Mouse (Mus musculus): ENCODE measurements around the gene Zbtb18. TPM values are rescaled to one million over a fixed set of nuclear protein-coding genes. Genes with fewer than 3 reads are reported as not detected.

Gene Zbtb18
- 10.5 and 15.4 TPM in 2 replicates for polyA plus RNA-seq (2015; fragmentation: Nextera tagmentation; extraction: Ambion mirVana)

DNA sequence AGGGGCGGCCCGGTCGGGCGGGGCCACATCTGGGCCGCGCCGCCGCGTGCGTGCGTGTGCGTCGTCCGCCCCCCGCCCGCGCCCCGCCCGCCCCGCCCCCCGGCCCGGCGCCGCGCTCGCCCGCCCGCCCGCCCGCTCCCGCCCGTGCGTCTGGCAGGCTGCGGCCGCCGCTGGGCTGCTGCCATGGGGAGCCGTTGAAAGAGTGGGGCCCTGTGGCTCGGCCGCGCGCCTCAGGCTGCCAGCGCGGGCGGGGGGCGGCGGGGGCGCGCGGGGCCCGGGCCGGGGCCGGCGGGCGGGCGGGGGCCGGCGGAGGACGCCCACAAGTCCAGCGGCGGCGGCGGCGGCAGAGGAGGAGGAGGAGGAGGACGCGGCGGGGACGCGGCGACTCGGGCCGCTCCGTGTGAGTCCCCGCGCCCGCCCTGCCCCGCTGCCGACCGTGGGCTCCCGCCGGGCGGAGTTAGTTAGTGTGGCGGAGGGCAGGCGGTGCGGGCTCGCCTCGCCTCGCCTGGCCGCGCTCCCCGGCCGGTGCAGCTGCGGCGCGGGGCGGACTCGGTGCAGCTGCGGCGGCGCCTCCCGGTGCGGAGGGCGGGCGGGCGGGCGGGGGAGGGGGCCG, at the start of gene Zbtb18:
Gene Zbtb18, plus strand, starts transcription at position 156 of the 613 bp plus-strand sequence.
- Histone ChIP-seq H3K27me3 (replicated peaks; ENCODE audit: control insufficient read depth, insufficient read depth, low read length) (no peaks in the 10 kb centered on the region), H3K9me3 (ENCODE audit: control insufficient read depth, low read length) (no peaks in the 10 kb centered on the region), H3K4me1 (ENCODE audit: control insufficient read depth, insufficient read depth, low read depth, low read length) (peaks cover 22% of the 10 kb centered on the region), H3K9ac (ENCODE audit: low read depth, low read length) (peak within 1 kb of the TSS; percentile 90), H3K4me3 (ENCODE audit: low read length) (peak within 1 kb of the TSS; percentile 92), H3K27ac (ENCODE audit: low read depth, low read length) (peak within 1 kb of the TSS; percentile 97), H3K4me2 (ENCODE audit: low read length) (peak within 1 kb of the TSS; percentile 92), H3K36me3 (ENCODE audit: control insufficient read depth, insufficient read depth, low read length) (no peaks in the 10 kb centered on the region)
- WGBS: 1% methylated on average over 16 of the region's 106 CpGs
- ATAC-seq: peak; percentile 6; the same call in 1 of the 2 replicates

- no peak overlapping the region for H3K4me2 ChIP-seq (ENCODE audit: low read length)
- no peaks in the 10 kb centered on the region for H3K9me3 ChIP-seq (ENCODE audit: control insufficient read depth, low read length)
- no peaks in the 10 kb centered on the region for H3K27me3 ChIP-seq (replicated peaks; ENCODE audit: control insufficient read depth, insufficient read depth, low read length)
- WGBS: 84% methylated on average over 1 of the region's 1 CpGs
- no peak overlapping the region for H3K27ac ChIP-seq (ENCODE audit: low read depth, low read length)
- no peak for ATAC-seq
- H3K9ac ChIP-seq (ENCODE audit: low read depth, low read length): no peak overlapping the region
- no peaks in the 10 kb centered on the region for H3K36me3 ChIP-seq (ENCODE audit: control insufficient read depth, insufficient read depth, low read length)
- no peak overlapping the region for H3K4me3 ChIP-seq (ENCODE audit: low read length)
- no peaks in the 10 kb centered on the region for H3K4me1 ChIP-seq (ENCODE audit: control insufficient read depth, insufficient read depth, low read depth, low read length)
These were observed 44.7 kb upstream of the Zbtb18 start for GRCm38 (mm10) chr1:177397455-177397854.

DNA sequence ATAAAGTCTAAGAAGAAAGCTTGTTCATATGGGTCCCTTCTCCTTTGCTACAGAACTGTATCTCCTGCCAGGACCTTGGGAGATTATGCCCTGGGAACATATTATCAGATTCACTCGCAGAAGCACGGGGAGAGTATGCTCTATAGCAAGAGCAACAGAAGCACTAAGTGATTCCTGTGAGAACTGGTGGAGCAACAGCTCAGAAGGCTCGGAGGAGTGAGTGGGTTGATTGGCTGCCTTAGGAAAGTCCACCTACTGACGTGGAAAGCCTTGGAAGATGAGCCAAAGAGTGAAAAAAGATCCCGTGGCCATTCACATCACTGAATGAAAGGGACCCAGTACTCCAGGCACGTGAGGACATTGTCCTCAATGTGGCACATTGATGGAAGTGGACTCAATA, 37.0 kb upstream of the Zbtb18 start:
- Histone ChIP-seq H3K27me3 (replicated peaks; ENCODE audit: control insufficient read depth, insufficient read depth, low read length) (no peaks in the 10 kb centered on the region), H3K27ac (ENCODE audit: low read depth, low read length) (no peak overlapping the region), H3K4me1 (ENCODE audit: control insufficient read depth, insufficient read depth, low read depth, low read length) (no peaks in the 10 kb centered on the region), H3K36me3 (ENCODE audit: control insufficient read depth, insufficient read depth, low read length) (no peaks in the 10 kb centered on the region), H3K4me2 (ENCODE audit: low read length) (no peak overlapping the region), H3K9me3 (ENCODE audit: control insufficient read depth, low read length) (no peaks in the 10 kb centered on the region), H3K4me3 (ENCODE audit: low read length) (no peak overlapping the region), H3K9ac (ENCODE audit: low read depth, low read length) (no peak overlapping the region)
- 80% methylated on average over 6 of the region's 6 CpGs for WGBS
- no peak for ATAC-seq

DNA sequence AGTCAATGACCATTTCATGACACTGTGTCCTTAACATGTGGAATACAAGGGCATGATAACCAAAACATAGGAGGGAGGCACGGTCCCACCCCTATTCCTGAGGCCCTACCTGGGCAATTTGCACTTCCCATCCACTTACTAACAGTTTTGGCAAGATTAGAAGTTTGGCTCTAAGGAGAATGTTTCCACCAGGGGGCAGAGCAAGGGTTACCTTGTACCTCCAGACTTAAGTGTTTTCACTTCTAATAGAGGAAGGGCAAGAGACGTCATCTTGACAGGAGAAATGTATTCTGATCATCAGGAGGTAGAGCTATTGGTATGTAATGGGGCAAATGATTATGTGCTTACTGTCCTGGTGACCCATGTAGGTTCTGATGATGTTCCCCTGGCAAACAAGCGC, 33.5 kb upstream of the Zbtb18 start:
- WGBS: 80% methylated on average over 3 of the region's 3 CpGs
- Histone ChIP-seq H3K36me3 (ENCODE audit: control insufficient read depth, insufficient read depth, low read length) (no peaks in the 10 kb centered on the region), H3K27ac (ENCODE audit: low read depth, low read length) (no peak overlapping the region), H3K4me2 (ENCODE audit: low read length) (no peak overlapping the region), H3K9me3 (ENCODE audit: control insufficient read depth, low read length) (no peaks in the 10 kb centered on the region), H3K4me1 (ENCODE audit: control insufficient read depth, insufficient read depth, low read depth, low read length) (peaks cover 10% of the 10 kb centered on the region), H3K4me3 (ENCODE audit: low read length) (no peak overlapping the region), H3K27me3 (replicated peaks; ENCODE audit: control insufficient read depth, insufficient read depth, low read length) (no peaks in the 10 kb centered on the region), H3K9ac (ENCODE audit: low read depth, low read length) (no peak overlapping the region)
- no peak for ATAC-seq

- Histone ChIP-seq H3K4me2 (ENCODE audit: low read length) (peak overlapping the region; percentile 46), H3K9me3 (ENCODE audit: control insufficient read depth, low read length) (no peaks in the 10 kb centered on the region), H3K4me1 (ENCODE audit: control insufficient read depth, insufficient read depth, low read depth, low read length) (peaks cover 10% of the 10 kb centered on the region), H3K4me3 (ENCODE audit: low read length) (no peak overlapping the region), H3K27me3 (replicated peaks; ENCODE audit: control insufficient read depth, insufficient read depth, low read length) (no peaks in the 10 kb centered on the region), H3K27ac (ENCODE audit: low read depth, low read length) (no peak overlapping the region), H3K9ac (ENCODE audit: low read depth, low read length) (no peak overlapping the region), H3K36me3 (ENCODE audit: control insufficient read depth, insufficient read depth, low read length) (no peaks in the 10 kb centered on the region)
- no peak for ATAC-seq
- WGBS: 59% methylated on average over 7 of the region's 7 CpGs
These were observed 31.3 kb upstream of the Zbtb18 start for GRCm38 (mm10) chr1:177410769-177411348.

DNA sequence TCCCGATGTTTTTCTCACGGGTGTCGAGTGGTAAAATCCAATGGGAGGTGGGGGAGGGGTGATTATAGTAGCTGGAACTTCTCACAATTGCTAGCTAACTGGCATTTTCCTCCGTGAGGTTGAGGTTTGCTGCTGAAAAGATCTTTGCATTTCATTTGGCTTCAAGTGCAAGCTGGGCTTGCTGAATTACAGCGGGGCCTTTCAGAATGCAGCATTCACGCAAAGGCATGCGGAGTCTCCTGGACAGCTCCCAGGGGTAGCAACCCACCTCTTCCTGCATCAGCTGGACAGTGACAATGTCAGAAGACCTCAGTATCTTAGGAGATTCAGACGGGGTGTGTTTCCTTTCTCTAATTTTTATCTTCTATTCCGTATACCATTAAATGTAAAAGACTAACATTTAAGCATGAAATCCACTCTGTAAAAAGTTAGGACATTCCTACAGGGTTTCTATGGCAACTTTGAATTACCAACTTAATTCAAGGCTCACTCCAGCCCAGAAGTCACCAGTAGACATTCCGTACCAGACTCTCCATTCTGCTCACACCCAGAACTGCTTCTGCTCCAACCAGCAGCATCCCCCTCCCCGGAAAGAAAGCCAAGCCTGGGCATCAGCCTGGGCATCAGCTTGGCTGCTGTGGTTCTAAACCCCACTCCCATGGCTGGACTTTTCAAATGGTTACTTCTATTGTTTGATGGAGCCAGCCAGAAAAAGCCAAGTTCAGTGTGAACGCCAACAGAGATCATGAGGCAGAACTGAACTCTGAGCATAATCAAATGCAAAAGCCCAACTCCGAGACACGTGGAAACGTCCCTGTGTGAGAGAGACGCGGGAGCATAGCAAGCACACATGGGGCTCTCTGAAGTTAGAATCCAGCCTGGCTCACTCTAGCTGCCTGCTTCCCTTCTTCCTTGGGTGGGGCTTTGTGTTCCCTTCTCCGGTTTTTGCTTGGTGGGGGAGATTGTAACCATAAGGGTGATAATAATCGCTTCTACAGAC, 30.5 kb upstream of the Zbtb18 start:
- Histone ChIP-seq H3K27ac (ENCODE audit: low read depth, low read length) (peak overlapping the region; percentile 31; the same call in 1 of the 2 replicates), H3K36me3 (ENCODE audit: control insufficient read depth, insufficient read depth, low read length) (no peaks in the 10 kb centered on the region), H3K9ac (ENCODE audit: low read depth, low read length) (no peak overlapping the region), H3K27me3 (replicated peaks; ENCODE audit: control insufficient read depth, insufficient read depth, low read length) (no peaks in the 10 kb centered on the region), H3K4me1 (ENCODE audit: control insufficient read depth, insufficient read depth, low read depth, low read length) (peaks cover 10% of the 10 kb centered on the region), H3K4me3 (ENCODE audit: low read length) (no peak overlapping the region), H3K9me3 (ENCODE audit: control insufficient read depth, low read length) (no peaks in the 10 kb centered on the region), H3K4me2 (ENCODE audit: low read length) (peak overlapping the region; percentile 46)
- 14% methylated on average over 19 of the region's 19 CpGs for WGBS
- peak; percentile 95 for ATAC-seq

DNA sequence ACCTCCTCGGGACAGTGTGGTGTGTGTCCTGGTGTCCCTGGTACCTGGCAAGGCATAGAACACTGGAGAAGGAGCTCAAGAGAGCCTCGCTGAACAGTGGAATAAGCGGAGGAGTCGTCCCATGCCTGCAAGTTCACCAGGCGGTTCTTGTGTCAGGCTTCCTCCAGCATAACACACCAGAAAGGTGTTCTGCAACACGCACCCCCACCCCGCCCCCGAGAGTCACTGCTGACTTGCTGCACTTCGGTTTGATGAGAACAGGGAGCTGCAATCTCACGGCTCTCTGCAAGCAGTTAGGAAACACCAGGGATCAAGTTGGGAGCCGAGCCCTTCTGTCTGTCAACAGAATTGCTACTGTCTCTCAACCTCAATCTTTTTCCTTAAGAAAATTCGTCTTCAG, 22.8 kb upstream of the Zbtb18 start:
- Histone ChIP-seq H3K36me3 (ENCODE audit: control insufficient read depth, insufficient read depth, low read length) (no peaks in the 10 kb centered on the region), H3K4me3 (ENCODE audit: low read length) (no peak overlapping the region), H3K27ac (ENCODE audit: low read depth, low read length) (no peak overlapping the region), H3K9ac (ENCODE audit: low read depth, low read length) (no peak overlapping the region), H3K4me1 (ENCODE audit: control insufficient read depth, insufficient read depth, low read depth, low read length) (no peaks in the 10 kb centered on the region), H3K27me3 (replicated peaks; ENCODE audit: control insufficient read depth, insufficient read depth, low read length) (no peaks in the 10 kb centered on the region), H3K9me3 (ENCODE audit: control insufficient read depth, low read length) (no peaks in the 10 kb centered on the region), H3K4me2 (ENCODE audit: low read length) (no peak overlapping the region)
- 82% methylated on average over 12 of the region's 12 CpGs for WGBS
- ATAC-seq: no peak

DNA sequence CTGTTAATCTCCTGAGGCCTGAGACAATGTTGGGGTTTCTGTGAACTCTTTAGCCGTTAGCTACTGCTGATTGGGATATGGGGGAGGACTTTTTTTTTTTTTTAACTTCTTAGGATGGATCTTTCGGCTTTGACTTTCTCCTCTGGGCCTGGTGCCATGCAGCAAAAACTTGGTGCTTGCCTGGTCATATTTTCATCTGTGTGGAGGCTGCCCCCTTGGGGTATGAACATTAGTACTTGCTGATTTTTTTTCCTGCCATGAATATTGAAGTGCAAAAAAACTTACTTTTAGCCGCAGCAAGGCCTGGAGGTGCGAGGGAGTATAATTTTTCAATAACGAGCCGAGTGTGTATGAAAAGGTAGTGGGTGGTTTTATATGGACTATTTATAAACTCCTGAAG, 22.0 kb upstream of the Zbtb18 start:
- H3K9ac ChIP-seq (ENCODE audit: low read depth, low read length): no peak overlapping the region
- no peak overlapping the region for H3K27ac ChIP-seq (ENCODE audit: low read depth, low read length)
- WGBS: 66% methylated on average over 6 of the region's 6 CpGs
- H3K27me3 ChIP-seq (replicated peaks; ENCODE audit: control insufficient read depth, insufficient read depth, low read length): no peaks in the 10 kb centered on the region
- H3K9me3 ChIP-seq (ENCODE audit: control insufficient read depth, low read length): no peaks in the 10 kb centered on the region
- H3K4me2 ChIP-seq (ENCODE audit: low read length): no peak overlapping the region
- no peaks in the 10 kb centered on the region for H3K36me3 ChIP-seq (ENCODE audit: control insufficient read depth, insufficient read depth, low read length)
- no peak for ATAC-seq
- no peak overlapping the region for H3K4me3 ChIP-seq (ENCODE audit: low read length)
- no peaks in the 10 kb centered on the region for H3K4me1 ChIP-seq (ENCODE audit: control insufficient read depth, insufficient read depth, low read depth, low read length)

DNA sequence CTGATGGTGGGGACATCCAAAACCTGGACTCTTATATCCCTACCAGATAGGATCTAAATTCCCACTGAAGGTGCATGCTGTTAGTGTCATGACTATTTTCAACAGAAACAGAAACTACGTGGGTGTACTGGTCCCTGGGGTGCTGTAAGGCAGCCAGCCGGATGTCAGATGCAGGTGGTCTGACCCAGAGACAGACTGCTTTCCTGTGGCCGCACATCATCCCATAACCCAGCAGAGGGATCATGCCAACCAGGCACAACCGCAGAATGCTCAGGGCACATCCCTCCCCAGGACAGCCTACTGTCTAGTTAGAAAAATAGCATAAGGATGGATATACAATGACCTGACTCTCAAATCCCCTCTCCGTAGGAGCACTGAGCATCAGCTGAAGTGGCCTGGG, 14.3 kb upstream of the Zbtb18 start:
- H3K4me2 ChIP-seq (ENCODE audit: low read length): no peak overlapping the region
- H3K4me3 ChIP-seq (ENCODE audit: low read length): no peak overlapping the region
- no peaks in the 10 kb centered on the region for H3K9me3 ChIP-seq (ENCODE audit: control insufficient read depth, low read length)
- no peak overlapping the region for H3K9ac ChIP-seq (ENCODE audit: low read depth, low read length)
- H3K27ac ChIP-seq (ENCODE audit: low read depth, low read length): no peak overlapping the region
- WGBS: 69% methylated on average over 5 of the region's 5 CpGs
- ATAC-seq: no peak
- H3K27me3 ChIP-seq (replicated peaks; ENCODE audit: control insufficient read depth, insufficient read depth, low read length): no peaks in the 10 kb centered on the region
- H3K36me3 ChIP-seq (ENCODE audit: control insufficient read depth, insufficient read depth, low read length): no peaks in the 10 kb centered on the region
- no peaks in the 10 kb centered on the region for H3K4me1 ChIP-seq (ENCODE audit: control insufficient read depth, insufficient read depth, low read depth, low read length)

Measured in hindbrain, embryonic 16.5 days (tissue).